Mouse (Mus musculus) lung, adult 2 months (tissue): Measurements from ENCODE around the gene Chrnd.

Experiments used
- CTCF ChIP-seq: fragments of 200-500 bp; IDR thresholded peaks from 2 replicates; pipeline ENCODE4 v1.5.1; 2011; ENCODE audit warnings: mild to moderate bottlenecking, low read length, control low read depth; ENCODE audit not compliant: insufficient read depth
- POLR2A ChIP-seq: fragments of 200-500 bp; IDR thresholded peaks from 2 replicates; pipeline ENCODE4 v1.6.1; 2011; ENCODE audit warnings: low read depth, mild to moderate bottlenecking, control low read depth, low read length, borderline replicate concordance; ENCODE audit errors: extremely low read depth

DNA sequence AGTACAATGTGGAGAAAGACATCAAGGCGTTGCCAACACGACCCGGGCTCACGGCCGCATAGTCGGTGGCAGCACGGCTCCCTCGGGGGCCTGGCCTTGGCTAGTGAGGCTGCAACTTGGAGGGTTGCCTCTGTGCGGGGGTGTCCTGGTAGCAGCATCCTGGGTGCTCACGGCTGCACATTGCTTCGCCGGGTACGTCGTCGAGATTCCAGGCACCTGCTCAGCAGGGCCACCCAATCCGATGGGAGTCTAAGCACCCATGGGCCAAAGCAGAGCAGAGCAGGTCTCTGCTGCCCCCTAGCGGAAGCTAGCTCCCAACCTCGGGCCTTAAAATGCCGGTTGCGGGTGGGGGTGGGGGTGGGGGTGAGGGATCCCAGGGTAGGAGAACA is 5.7 kb upstream of the Chrnd start:
- TF ChIP-seq CTCF (peak; percentile 77), POLR2A (no peak)
